Mouse (Mus musculus) left cerebral cortex, adult 11 months (tissue): ENCODE measurements around the gene Supt7l.
"Not testable (repeated sequence)": the region's sequence is repeated elsewhere in the genome, so short reads cannot be mapped to it uniquely, and the experiment has no call there.

Experiments
- DNase-seq: peaks from one replicate; pipeline ENCODE4 v3.0.0; 2022; ENCODE audit warnings: low spot score

Supt7l gene

GRCm38 (mm10) chr5:31527707-31528106 is at the start of gene Supt7l:
Gene Supt7l, minus strand, starts transcription at chr5:31527807.
- DNase-seq: not testable (repeated sequence)

- DNase-seq: peak; percentile 62
Measured at GRCm38 (mm10) chr5:31576539-31576975, 49.0 kb upstream of the Supt7l start.

GRCm38 (mm10) chr5:31573722-31574121 is 46.1 kb upstream of the Supt7l start:
- no peak for DNase-seq

GRCm38 (mm10) chr5:31571023-31571608 is 43.5 kb upstream of the Supt7l start:
- peak; percentile 42 for DNase-seq

- DNase-seq: no peak
Measured at GRCm38 (mm10) chr5:31567951-31568657, 40.5 kb upstream of the Supt7l start.

- DNase-seq: no peak
Measured at GRCm38 (mm10) chr5:31566457-31566856, 38.9 kb upstream of the Supt7l start.

GRCm38 (mm10) chr5:31566026-31566425 is 38.4 kb upstream of the Supt7l start:
- no peak for DNase-seq

- DNase-seq: no peak
Measured at GRCm38 (mm10) chr5:31564976-31565375, 37.4 kb upstream of the Supt7l start.

GRCm38 (mm10) chr5:31563905-31564304 is 36.3 kb upstream of the Supt7l start:
- no peak for DNase-seq

GRCm38 (mm10) chr5:31563496-31563895 is 35.9 kb upstream of the Supt7l start:
- peak; percentile 65 for DNase-seq

GRCm38 (mm10) chr5:31562036-31562666 is 34.5 kb upstream of the Supt7l start:
- no peak for DNase-seq

- DNase-seq: no peak
Measured at GRCm38 (mm10) chr5:31560352-31560751, 32.7 kb upstream of the Supt7l start.

GRCm38 (mm10) chr5:31559401-31559800 is 31.8 kb upstream of the Supt7l start:
- no peak for DNase-seq

- DNase-seq: no peak
Measured at GRCm38 (mm10) chr5:31535228-31535627, 7.6 kb upstream of the Supt7l start.

GRCm38 (mm10) chr5:31528560-31528959 is 953 bp upstream of the Supt7l start:
- no peak for DNase-seq

GRCm38 (mm10) chr5:31527117-31527680 is 408 bp downstream of the Supt7l start:
- DNase-seq: no peak

- peak; percentile 68 for DNase-seq
Measured at GRCm38 (mm10) chr5:31526354-31527116, 1.1 kb downstream of the Supt7l start, which contains the start of gene Slc4a1ap. Gene Slc4a1ap, plus strand, starts transcription at chr5:31526995.

- DNase-seq: no peak
Measured at GRCm38 (mm10) chr5:31520556-31520955, 7.1 kb downstream of the Supt7l start.

GRCm38 (mm10) chr5:31512481-31512880 is 15.1 kb downstream of the Supt7l start:
- no peak for DNase-seq

- no peak for DNase-seq
Measured at GRCm38 (mm10) chr5:31504843-31505242, 22.8 kb downstream of the Supt7l start.

- peak; percentile 85 for DNase-seq
Measured at GRCm38 (mm10) chr5:31494513-31495297, 32.9 kb downstream of the Supt7l start, which contains the start of gene Gpn1. Gene Gpn1, plus strand, starts transcription at chr5:31494741.
